Mouse (Mus musculus): ENCODE data around the gene Gm48551.
A peak's percentile ranks its signal among the peaks of the same experiment; 100 is the strongest.

Gene Gm48551

DNA sequence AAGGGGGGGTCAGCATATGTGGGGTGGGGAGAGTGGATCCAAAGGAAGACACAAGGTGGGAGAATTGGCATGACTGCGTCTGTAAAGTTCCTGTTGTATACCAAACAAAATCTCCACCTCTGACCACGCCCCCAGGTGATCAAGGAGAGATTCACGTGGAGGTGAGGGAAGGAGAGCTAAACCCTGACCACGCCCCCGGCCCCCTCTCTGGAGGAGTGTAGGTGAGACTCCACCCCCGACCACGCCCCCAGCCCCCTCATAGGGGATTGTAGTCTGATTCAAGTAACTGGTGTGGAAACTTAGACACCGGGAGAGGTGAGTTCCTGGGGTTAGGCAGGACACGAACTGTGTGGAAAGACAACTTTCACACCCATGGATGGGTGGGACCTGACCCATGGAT is 19.8 kb downstream of the Gm48551 start:
- DNase-seq (ENCODE audit: low spot score in 2 of 2) = no peak

DNA sequence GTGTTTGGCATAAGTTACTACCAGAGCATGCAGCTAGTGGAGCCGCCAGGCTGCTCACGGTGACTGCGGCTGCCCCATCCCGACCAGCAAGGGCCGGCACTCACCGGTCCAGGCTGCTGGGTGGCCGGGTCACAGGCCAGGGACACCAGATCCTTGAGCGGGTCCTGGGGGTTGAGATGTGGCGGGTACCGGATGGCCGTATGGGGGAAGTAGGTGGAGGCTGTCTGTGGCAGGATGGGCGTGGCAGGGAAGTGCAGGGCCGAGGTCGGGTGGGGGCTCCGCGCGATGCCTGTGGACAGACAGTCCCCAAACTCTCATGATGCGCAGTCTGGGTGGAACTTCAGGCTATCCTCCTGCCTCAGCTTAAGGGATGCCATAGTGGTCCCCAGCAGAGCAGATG is 20.5 kb downstream of the Gm48551 start:
- DNase-seq (ENCODE audit: low spot score in 2 of 2) = no peak

DNA sequence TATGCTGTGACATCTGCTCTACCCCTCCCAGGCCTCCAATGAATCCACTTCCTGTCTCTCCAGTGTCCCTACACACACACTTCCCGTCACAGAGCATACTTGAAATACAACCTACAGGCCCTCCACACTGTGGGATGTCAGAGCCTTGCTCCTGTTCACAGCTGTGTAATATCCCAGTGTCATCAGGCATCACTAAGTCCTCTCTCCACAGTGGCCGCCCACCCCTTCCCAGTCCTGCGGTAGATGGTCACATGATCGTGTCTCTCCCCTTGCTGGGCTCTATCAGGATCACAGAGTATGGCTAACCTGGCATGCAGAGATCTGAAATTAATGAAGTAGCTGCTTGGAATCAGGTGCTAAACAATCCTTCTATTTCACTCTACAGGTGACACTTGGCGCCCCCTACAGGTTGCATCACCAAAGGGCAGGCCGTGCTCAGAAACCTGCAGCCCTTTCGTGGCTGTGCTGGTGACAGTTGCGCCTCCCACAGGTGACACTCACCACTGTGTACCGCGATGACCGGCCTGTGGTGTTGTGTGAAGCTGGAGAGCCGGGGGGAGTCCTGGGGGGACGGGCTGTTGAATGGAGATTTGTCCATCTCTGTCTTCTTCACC is 21.4 kb downstream of the Gm48551 start:
- DNase-seq (ENCODE audit: low spot score in 2 of 2) = peak in 1 of 2 experiments; percentile 68

GRCm38 (mm10) chr10:81406504-81407440 is 22.5 kb downstream of the Gm48551 start:
- no peak for DNase-seq (ENCODE audit: low spot score in 2 of 2)

DNA sequence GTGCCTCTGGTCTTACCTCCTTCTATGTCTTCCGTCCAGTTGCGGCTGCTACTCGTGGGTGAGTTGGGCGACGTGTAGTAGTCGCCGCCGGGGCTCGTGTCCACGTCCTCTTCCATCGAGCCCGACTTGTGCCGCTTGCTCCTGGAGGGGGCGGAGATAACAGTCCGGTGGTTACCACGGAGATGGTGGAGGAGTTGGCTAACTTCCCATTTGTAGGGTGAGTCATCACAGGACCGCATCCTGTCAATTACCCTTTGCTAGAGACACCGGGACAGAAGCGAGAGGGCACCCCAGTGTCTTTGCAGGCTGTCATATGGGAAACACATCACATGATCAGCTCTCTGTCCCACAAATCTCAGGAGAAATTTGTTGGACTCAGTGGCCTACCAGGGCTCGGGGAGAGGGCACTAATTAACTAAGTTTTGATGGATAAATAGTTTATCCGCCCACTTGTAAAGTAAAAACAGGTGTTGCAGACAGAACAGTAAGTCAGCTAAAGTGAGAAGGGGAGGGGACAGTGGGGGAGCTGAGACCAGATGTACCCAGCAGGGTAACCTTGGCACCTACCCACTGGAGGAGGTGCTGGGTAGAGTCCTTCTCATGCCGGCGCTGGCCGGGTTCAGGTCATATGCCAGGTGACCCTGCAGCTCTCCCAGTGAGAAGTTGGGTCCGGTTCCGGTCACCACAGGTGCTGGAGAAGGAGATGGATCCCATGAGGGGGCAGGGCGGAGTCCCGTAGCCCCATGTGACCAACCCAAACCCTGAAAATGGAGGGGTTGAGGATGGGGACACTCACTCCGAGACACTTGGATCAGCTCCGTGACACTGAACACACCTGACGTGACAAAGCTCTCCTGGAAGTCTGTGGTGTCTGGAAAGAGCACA is 23.5 kb downstream of the Gm48551 start:
- peak; percentile 81 to 86 for DNase-seq (ENCODE audit: low spot score in 2 of 2)

GRCm38 (mm10) chr10:81408424-81408729 is 24.1 kb downstream of the Gm48551 start:
- DNase-seq (ENCODE audit: low spot score in 2 of 2) = no peak

DNA sequence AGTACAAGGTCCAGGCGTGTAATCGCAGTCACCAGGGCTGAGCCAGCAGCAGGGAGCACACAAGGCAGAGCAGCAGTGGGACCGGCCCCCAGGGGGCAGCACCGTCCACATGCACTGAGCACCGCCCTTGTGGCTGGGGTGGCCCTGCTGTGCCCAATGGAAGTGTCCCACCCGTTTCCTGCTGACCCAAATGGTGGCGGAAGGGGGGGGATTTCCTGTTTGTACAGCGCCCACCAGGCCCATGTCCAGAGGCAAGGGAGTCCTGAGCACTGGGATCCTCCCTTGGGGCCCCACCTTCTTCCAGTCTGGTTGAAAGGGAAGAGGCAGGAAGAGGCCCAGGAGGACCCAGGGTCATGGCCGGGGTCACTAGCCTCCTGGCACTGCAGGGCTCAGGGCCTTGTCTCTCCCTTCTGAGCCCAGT is 24.6 kb downstream of the Gm48551 start:
- peak in 1 of 2 experiments; percentile 58 for DNase-seq (ENCODE audit: low spot score in 2 of 2)

DNA sequence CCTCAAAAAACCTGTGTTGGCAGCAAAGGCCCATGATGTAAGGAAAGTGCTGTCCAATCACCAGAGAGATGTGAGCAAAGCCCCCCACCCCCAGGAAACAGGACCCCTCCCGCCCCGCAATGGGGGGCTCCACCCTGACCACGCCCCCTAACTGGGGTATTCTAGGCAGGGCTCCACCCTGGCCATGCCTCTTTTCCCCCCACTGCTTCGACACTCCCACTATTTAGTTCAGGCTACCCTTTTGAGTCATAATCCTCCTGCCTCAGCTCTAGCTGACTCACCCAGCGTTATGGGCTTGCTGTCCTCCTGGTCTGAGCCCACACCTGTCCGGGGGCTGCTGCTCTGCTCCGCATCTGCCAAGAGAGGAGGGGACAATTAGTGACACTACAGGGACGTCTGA is 25.1 kb downstream of the Gm48551 start:
- DNase-seq (ENCODE audit: low spot score in 2 of 2) = no peak

DNA sequence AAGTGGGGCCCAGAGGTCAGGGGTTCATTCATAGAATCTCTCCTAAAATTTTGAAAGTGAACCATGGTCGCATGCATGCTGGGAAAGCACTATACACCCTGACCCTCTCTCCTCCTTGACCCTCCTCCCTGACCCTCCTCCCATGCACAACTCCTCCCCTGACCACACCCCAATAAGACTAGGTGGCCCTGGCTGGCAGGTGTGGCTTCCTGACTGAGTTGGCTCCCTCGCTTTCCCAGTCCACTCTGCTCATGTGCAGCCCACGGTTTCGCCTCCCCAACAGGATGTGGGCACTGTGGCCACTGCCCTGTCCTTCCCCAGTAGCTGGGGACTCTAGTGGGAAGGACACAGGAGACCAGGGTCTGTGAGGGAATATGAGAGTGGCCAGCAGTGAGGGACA is 26.1 kb downstream of the Gm48551 start:
- no peak for DNase-seq (ENCODE audit: low spot score in 2 of 2)

GRCm38 (mm10) chr10:81410981-81411380 is 26.7 kb downstream of the Gm48551 start:
- no peak for DNase-seq (ENCODE audit: low spot score in 2 of 2)

DNA sequence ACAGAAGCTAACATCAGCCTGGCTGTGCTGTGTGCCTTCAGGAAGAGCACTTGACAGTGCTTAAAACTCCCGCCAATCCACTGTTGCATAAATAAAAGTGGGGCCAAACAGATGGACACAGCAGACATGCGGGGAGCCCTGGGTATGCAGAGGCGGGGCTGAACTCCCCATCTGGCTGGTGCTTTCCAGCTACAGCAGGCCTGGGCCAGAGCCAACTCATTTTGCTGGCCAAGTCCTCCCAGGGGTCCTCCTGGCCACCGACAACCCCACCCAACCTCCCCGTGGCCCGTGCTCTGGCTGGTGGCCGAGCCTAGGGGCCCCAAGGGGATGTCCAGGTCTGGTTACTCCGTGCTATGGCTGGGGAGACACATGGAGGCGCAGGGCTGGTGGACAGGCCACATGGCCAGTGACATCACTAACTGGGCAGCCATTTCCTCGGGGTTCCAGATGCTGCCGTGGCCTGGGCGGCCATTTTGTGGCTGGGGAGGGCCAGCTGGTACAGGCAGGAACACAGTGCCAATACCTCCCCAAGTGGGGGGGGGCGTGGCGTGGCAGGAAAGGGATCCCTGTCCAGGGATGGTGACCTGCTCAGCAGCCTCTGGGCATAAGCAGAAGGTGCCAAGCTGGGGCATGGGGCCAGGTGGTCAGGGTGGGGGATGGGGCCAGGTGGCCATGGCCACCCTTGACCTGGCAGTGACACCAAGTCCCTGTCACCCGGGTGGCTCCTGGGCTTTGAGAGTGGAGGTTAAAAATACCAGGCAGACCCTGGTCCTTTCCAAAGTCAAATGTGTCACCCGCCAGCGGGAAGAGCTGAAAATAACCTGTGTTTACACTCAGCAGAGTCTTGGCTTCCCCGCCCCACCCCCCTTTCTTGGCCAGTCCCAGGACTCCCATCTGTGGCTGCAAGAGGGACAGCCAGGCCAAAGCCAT is 27.5 kb downstream of the Gm48551 start:
- peak; percentile 46 to 68 for DNase-seq (ENCODE audit: low spot score in 2 of 2)

GRCm38 (mm10) chr10:81412586-81413309 is 28.5 kb downstream of the Gm48551 start:
- DNase-seq (ENCODE audit: low spot score in 2 of 2) = no peak

GRCm38 (mm10) chr10:81413310-81414261 is 29.3 kb downstream of the Gm48551 start:
- peak; percentile 77 to 79 for DNase-seq (ENCODE audit: low spot score in 2 of 2)

- no peak for DNase-seq (ENCODE audit: low spot score in 2 of 2)
These were observed 30.4 kb downstream of the Gm48551 start for GRCm38 (mm10) chr10:81414682-81415081.

GRCm38 (mm10) chr10:81415146-81415545 is 30.9 kb downstream of the Gm48551 start:
- DNase-seq (ENCODE audit: low spot score in 2 of 2) = no peak

DNA sequence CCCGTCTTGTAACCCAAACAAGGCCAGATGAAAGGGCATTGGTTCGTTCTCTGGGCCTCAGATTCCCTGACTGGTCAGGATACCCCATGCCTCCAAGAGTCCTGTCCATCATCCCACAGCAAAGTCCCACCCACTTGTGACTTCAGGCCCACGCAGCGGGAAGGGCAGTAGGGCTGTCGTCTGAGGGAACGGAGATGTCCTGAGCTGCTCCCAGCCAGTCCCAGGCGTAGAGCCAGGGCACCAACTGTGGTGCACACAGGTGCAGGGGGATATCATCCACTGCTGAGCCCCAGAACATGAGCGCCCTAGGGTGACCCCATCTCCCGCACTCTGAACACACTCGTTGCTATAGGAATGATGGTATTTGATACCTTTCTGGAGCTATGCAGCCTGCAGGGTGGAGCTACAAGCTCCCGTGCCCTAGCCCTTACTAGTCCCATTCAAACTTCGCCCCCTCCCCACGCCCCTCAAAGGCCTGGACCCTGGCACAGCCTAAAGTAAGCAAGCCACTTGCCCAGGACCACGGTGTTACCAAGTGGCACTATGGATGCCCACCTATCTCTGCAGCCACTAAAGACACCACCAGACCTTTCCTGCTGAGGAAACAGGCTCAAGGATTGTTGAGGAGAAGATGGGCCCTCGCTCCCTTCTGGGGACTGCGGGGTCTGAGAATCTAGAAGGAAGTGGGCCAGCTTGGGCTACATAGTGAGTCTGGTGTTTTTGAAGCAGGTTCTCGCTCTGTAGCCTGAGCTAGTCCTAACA is 31.5 kb downstream of the Gm48551 start:
- no peak for DNase-seq (ENCODE audit: low spot score in 2 of 2)

- DNase-seq (ENCODE audit: low spot score in 2 of 2) = peak; percentile 80 to 85
These were observed 32.4 kb downstream of the Gm48551 start for GRCm38 (mm10) chr10:81416581-81417226.
